Mouse (Mus musculus) kidney, embryonic 16.5 days (tissue): ENCODE results near the gene Nlgn2. TPM values are rescaled to one million over a fixed set of nuclear protein-coding genes. Genes with fewer than 3 reads are reported as not detected.
A peak's percentile ranks its signal among the peaks of the same experiment; 100 is the strongest.

ENCODE experiments used
- ATAC-seq: fragments of 200-750 bp; cut with Nextera tagmentation; 2 replicates; pipeline ENCODE4 v1.8.0; 2017; ENCODE audit warnings: moderate TSS enrichment; ENCODE audit not compliant: low FRiP score, low TSS enrichment
- H3K27ac ChIP-seq: fragments of 300-500 bp; sonication (generic); 2 replicates; pipeline ENCODE4 v1.5.1; 2014; ENCODE audit warnings: low read length
- H3K27me3 ChIP-seq: fragments of 300-500 bp; sonication (generic); 2 replicates; pipeline ENCODE4 v1.6.1; 2014; ENCODE audit warnings: low read length, control low read depth, mixed read lengths; ENCODE audit not compliant: insufficient read depth
- H3K36me3 ChIP-seq: fragments of 300-500 bp; sonication (generic); 2 replicates; pipeline ENCODE4 v1.6.1; 2014; ENCODE audit warnings: low read length, control low read depth, mixed read lengths; ENCODE audit not compliant: insufficient read depth
- H3K4me1 ChIP-seq: fragments of 300-500 bp; sonication (generic); 2 replicates; pipeline ENCODE4 v1.6.1; 2014; ENCODE audit warnings: low read length, control low read depth, mixed read lengths; ENCODE audit not compliant: insufficient read depth
- H3K4me2 ChIP-seq: fragments of 300-500 bp; sonication (generic); replicated peaks from 2 replicates; pipeline ENCODE4 v1.6.1; 2014; ENCODE audit warnings: low read depth, low read length
- H3K4me3 ChIP-seq: fragments of 300-500 bp; sonication (generic); 2 replicates; pipeline ENCODE4 v1.5.1; 2014; ENCODE audit warnings: mild to moderate bottlenecking, low read length
- H3K9ac ChIP-seq: fragments of 300-500 bp; sonication (generic); replicated peaks from 2 replicates; pipeline ENCODE4 v1.6.1; 2014; ENCODE audit warnings: low read length
- H3K9me3 ChIP-seq: fragments of 300-500 bp; sonication (generic); 2 replicates; pipeline ENCODE4 v1.6.1; 2016; ENCODE audit warnings: low read length, control low read depth
- WGBS: fragments of 180-500 bp; shearing (Covaris S2); extraction: QIAGEN DNeasy Blood & Tissue Kit; methylation state at CpG from one replicate; pipeline ENCODE4 v1.1.7; 2014; 5-methylcytosine and 5-hydroxymethylcytosine counted together
- polyA plus RNA-seq: library from polyadenylated mRNA; unstranded; fragments of >200 nt; fragmentation: Nextera tagmentation; extraction: Ambion mirVana; gene quantifications from 2 replicates; pipeline ENCODE4 v1.2.1, GENCODE M21; 2015

Nlgn2 gene
- polyA plus RNA-seq, 1 experiment from 2014 or later: 6.0 TPM

DNA sequence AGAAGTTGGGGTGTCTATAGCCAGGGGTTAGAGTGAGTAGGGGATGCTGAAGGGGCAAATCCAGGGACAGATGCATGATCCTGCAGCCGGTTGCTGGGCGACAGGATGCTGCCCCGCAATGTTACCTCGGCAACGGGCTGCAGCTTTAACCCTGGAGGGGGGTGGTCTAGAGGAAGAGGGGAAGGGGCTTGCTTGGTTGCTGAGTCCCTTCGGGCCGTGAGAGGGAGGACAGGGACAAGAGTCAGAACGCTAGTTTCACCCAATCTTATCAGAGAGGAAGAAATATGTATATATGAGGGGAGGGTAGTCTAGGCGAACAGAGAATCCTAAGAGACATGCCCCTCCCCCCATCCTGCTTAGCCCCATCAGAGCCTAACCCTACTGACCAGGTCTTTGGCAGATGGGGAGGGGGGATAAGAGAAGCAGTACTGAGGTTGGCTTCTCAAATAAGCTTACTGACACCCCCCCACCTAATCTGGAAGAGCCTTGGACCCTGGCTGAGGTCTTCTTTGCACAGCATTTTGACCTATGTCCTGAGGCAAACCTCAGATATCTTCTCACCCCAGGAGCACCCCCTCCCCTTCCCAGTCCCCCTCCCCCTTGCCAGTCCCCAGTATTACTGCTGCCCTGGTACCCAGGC, 2.1 kb downstream of the Nlgn2 start:
- no peak overlapping the region for H3K27ac ChIP-seq
- H3K9ac ChIP-seq: peak overlapping the region; percentile 26; the same call in 1 of the 2 replicates
- no peaks in the 10 kb centered on the region; the same call in 1 of the 2 replicates for H3K27me3 ChIP-seq
- H3K9me3 ChIP-seq: no peaks in the 10 kb centered on the region
- 14% methylated on average over 9 of the region's 9 CpGs for whole genome bisulfite sequencing
- peak overlapping the region; percentile 98 for H3K4me2 ChIP-seq
- H3K36me3 ChIP-seq: 0 out of 2 replicates have a peak, but pooled peaks cover 12% of the 10 kb centered on the region
- H3K4me1 ChIP-seq: peaks cover 46% of the 10 kb centered on the region
- H3K4me3 ChIP-seq: peak overlapping the region; percentile 66
- no peak for ATAC-seq

DNA sequence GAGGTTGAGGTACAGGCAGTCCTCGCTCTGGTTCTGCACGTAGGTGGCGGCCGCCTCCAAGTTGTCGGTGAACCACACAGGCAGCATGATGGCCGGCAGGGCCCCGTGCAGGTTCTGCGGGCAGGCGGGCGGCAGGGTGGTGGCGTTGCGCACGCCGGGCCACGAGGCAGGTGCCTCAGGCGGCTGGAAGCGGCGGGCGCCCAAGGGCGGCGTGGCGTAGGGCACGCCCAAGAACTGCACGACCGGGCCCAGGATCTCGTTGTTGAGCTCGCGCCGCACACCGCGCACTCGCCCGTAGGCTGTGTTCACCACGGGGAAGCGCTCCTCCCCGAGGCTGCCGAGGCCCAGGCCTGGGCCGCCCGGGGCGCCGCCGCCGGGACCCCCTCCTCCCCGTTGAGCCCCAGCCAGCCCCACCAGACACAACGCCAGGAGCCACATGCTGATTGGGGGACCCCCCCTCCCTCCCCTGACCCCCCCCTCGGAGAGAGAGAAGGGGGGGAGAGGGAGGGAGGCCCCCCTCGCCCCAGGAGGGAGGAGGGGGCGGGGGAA, 3.5 kb downstream of the Nlgn2 start:
- WGBS: 5% methylated on average over 38 of the region's 48 CpGs
- Histone ChIP-seq H3K36me3 (0 out of 2 replicates have a peak, but pooled peaks cover 12% of the 10 kb centered on the region), H3K4me3 (peak overlapping the region; percentile 47), H3K4me1 (peaks cover 44% of the 10 kb centered on the region), H3K27me3 (no peaks in the 10 kb centered on the region; the same call in 1 of the 2 replicates), H3K9ac (peak overlapping the region; percentile 81), H3K9me3 (no peaks in the 10 kb centered on the region), H3K27ac (0 out of 2 replicates have a peak overlapping the region, but pooled peaks have one; percentile 38), H3K4me2 (peak overlapping the region; percentile 98)
- no peak for ATAC-seq

GRCm38 (mm10) chr11:69833554-69833953, 4.0 kb downstream of the Nlgn2 start:
- WGBS: 53% methylated on average over 8 of the region's 8 CpGs
- ATAC-seq: no peak
- Histone ChIP-seq H3K36me3 (0 out of 2 replicates have a peak, but pooled peaks cover 12% of the 10 kb centered on the region), H3K4me2 (peak overlapping the region; percentile 98), H3K9ac (peak overlapping the region; percentile 81), H3K27me3 (no peaks in the 10 kb centered on the region; the same call in 1 of the 2 replicates), H3K4me1 (peaks cover 43% of the 10 kb centered on the region), H3K4me3 (peak overlapping the region; percentile 47), H3K27ac (0 out of 2 replicates have a peak overlapping the region, but pooled peaks have one; percentile 38), H3K9me3 (no peaks in the 10 kb centered on the region)

GRCm38 (mm10) chr11:69828832-69829231, 8.8 kb downstream of the Nlgn2 start:
- no peaks in the 10 kb centered on the region; the same call in 1 of the 2 replicates for H3K27me3 ChIP-seq
- H3K4me3 ChIP-seq: no peak overlapping the region
- ATAC-seq: no peak
- no peak overlapping the region for H3K9ac ChIP-seq
- no peaks in the 10 kb centered on the region for H3K9me3 ChIP-seq
- no peak overlapping the region for H3K4me2 ChIP-seq
- H3K36me3 ChIP-seq: peaks cover 41% of the 10 kb centered on the region
- peaks cover 14% of the 10 kb centered on the region for H3K4me1 ChIP-seq
- WGBS: 61% methylated on average over 5 of the region's 5 CpGs
- no peak overlapping the region for H3K27ac ChIP-seq

- H3K4me3 ChIP-seq: no peak overlapping the region
- no peaks in the 10 kb centered on the region for H3K9me3 ChIP-seq
- no peak overlapping the region for H3K4me2 ChIP-seq
- peaks cover 29% of the 10 kb centered on the region for H3K36me3 ChIP-seq
- H3K9ac ChIP-seq: no peak overlapping the region
- H3K4me1 ChIP-seq: no peaks in the 10 kb centered on the region
- no peak overlapping the region for H3K27ac ChIP-seq
- H3K27me3 ChIP-seq: no peaks in the 10 kb centered on the region
- 48% methylated on average over 2 of the region's 2 CpGs for WGBS
- ATAC-seq: no peak
Observed at GRCm38 (mm10) chr11:69823456-69823855, 14.1 kb downstream of the Nlgn2 start.

GRCm38 (mm10) chr11:69822080-69822479, 15.5 kb downstream of the Nlgn2 start, which contains the start of gene Spem1:
TSS of gene Spem1 (minus strand) at chr11:69822180.
- Histone ChIP-seq H3K36me3 (peaks cover 16% of the 10 kb centered on the region), H3K4me3 (no peak within 1 kb of the TSS), H3K4me1 (no peaks in the 10 kb centered on the region), H3K27me3 (no peaks in the 10 kb centered on the region), H3K4me2 (no peak within 1 kb of the TSS), H3K9ac (no peak within 1 kb of the TSS), H3K9me3 (peaks cover 9% of the 10 kb centered on the region; the same call in 1 of the 2 replicates), H3K27ac (no peak within 1 kb of the TSS)
- ATAC-seq: no peak
- 81% methylated on average over 3 of the region's 3 CpGs for WGBS

DNA sequence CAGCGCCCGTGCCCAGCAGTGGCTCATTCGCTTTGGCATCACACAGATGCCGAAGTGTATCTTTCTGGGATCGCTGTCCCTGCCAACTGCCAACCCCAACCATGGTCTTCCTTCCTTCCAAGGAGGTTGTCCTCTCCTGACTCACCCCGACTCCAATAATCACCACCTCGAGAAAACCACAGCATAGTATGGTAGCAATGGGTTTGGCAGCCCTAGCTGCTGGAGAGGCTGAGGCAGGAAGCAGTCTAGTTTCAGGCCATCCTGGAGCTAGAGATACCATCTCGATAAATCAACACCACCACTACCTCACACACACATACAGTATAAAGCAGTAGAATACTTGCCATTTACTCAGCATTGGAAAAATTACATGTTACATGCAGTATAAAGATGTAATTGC, 18.7 kb downstream of the Nlgn2 start:
- WGBS: 94% methylated on average over 8 of the region's 8 CpGs

DNA sequence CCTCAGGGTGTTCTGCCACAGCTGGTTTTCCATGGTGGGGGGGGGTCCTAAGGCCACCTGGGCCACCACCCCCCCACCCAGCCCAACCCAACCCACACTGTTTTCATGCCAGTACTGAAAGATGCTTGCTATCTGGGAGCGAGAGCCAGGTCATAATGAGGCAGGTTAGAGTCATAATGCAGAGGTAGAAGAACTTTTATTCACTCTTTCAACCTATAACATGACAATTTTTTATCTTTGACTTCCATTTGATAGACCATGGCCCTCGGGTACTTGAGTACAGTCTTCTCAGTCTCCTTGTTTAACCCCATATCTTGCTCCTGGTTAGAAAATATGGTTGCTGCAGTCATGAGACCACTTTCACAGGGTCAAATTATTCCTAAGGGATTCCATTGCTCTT, 19.2 kb downstream of the Nlgn2 start, which contains the start of gene Spem2:
Gene Spem2 (minus strand): TSS at position 101 of the 400 bp plus-strand sequence.
- Histone ChIP-seq H3K9ac (no peak within 1 kb of the TSS), H3K27me3 (no peaks in the 10 kb centered on the region), H3K36me3 (no peaks in the 10 kb centered on the region), H3K4me3 (no peak within 1 kb of the TSS), H3K4me1 (no peaks in the 10 kb centered on the region), H3K4me2 (no peak within 1 kb of the TSS), H3K27ac (no peak within 1 kb of the TSS), H3K9me3 (peaks cover 11% of the 10 kb centered on the region; the same call in 1 of the 2 replicates)
- 72% methylated on average over 2 of the region's 2 CpGs for WGBS
- no peak for ATAC-seq

More for the DNA sequence above, 18.7 kb downstream of the Nlgn2 start:
- no peak overlapping the region for H3K4me3 ChIP-seq
- H3K4me2 ChIP-seq: no peak overlapping the region
- ATAC-seq: no peak
- H3K9me3 ChIP-seq: peaks cover 11% of the 10 kb centered on the region; the same call in 1 of the 2 replicates
- no peaks in the 10 kb centered on the region for H3K36me3 ChIP-seq
- H3K27ac ChIP-seq: no peak overlapping the region
- H3K4me1 ChIP-seq: no peaks in the 10 kb centered on the region
- no peak overlapping the region for H3K9ac ChIP-seq
- H3K27me3 ChIP-seq: no peaks in the 10 kb centered on the region

GRCm38 (mm10) chr11:69816520-69816919, 21.1 kb downstream of the Nlgn2 start:
- Histone ChIP-seq H3K4me3 (no peak overlapping the region), H3K4me1 (no peaks in the 10 kb centered on the region), H3K9me3 (peaks cover 11% of the 10 kb centered on the region; the same call in 1 of the 2 replicates), H3K9ac (no peak overlapping the region), H3K27ac (no peak overlapping the region), H3K27me3 (no peaks in the 10 kb centered on the region), H3K4me2 (no peak overlapping the region), H3K36me3 (no peaks in the 10 kb centered on the region)
- ATAC-seq: no peak
- WGBS: 91% methylated on average over 12 of the region's 12 CpGs

DNA sequence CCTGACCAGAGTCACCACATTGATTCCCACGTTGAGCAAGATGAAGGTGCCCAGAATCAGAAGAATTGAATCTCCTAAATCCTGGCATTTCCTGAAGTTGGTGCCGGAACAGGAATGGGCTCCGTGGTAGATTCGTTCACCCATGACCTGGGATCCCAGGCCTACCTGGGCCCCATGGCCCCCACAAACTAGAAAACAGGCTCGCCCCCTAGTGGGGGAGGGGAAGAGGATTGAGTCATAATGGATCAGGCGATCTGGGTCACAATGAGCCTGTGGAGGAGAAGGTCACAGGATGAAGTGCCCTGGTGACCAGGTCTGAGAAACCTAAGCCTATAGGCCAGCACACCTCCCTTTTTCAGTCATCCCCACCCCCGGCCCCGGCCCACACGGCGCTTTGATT, 22.4 kb downstream of the Nlgn2 start, which contains the start of gene Gm39566:
Gene Gm39566 (minus strand): TSS at position 144 of the 400 bp plus-strand sequence.
- Histone ChIP-seq H3K36me3 (no peaks in the 10 kb centered on the region), H3K9me3 (peaks cover 11% of the 10 kb centered on the region; the same call in 1 of the 2 replicates), H3K27ac (no peak within 1 kb of the TSS), H3K9ac (0 out of 2 replicates have a peak within 1 kb of the TSS, but pooled peaks have one; percentile 22), H3K4me3 (no peak within 1 kb of the TSS), H3K27me3 (no peaks in the 10 kb centered on the region), H3K4me1 (no peaks in the 10 kb centered on the region), H3K4me2 (no peak within 1 kb of the TSS)
- no peak for ATAC-seq
- 50% methylated on average over 10 of the region's 10 CpGs for WGBS
